Mouse (Mus musculus) lung, postnatal 0 days (tissue): ENCODE measurements around the gene Abat.

ENCODE experiments used
- CTCF ChIP-seq: IDR thresholded peaks from 2 replicates; pipeline ENCODE4 v1.5.1; 2016; ENCODE audit warnings: antibody characterized with exemption, mild to moderate bottlenecking
- EP300 ChIP-seq: IDR thresholded peaks from 2 replicates; pipeline ENCODE4 v1.6.1; 2016; ENCODE audit warnings: antibody characterized with exemption, mild to moderate bottlenecking, control low read depth

DNA sequence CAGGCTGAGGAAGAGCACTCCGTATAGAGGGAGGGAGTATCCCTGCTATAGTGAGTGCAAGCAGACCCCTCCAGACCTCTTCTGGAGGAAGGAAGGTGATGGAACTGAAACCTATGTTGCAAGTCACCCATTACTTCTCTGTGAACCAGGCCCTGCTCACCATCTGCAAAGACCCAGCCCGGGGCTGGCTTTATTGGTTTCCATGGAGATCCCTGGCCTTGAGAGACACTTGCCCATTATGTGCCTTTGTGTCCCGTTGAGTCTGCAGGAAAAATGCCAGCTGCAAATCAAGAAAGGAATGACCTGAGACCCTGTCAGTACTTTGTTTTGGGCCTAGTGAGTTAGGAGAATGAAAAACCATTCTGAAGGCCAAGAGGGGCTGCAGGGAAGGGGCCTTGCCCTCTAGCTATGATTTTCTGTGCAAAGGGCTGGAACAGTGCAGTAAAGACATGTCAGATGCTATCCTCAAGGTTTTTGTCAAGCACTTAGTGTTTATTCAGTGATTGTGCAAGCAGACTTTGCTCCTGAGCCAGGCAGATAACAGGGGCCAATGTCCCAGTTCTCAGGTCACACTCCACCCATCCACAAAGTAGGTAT, 53.0 kb downstream of the Abat start:
- TF ChIP-seq EP300 (no peak), CTCF (no peak)
